Mouse (Mus musculus): Measurements from ENCODE around the gene Zkscan1. TPM values are rescaled to one million over a fixed set of nuclear protein-coding genes. Genes with fewer than 3 reads are reported as not detected.

Zkscan1 gene
- polyA plus RNA-seq, 1 experiment = 12.0 TPM

- peaks cover 5% of the 10 kb centered on the region for H3K4me1 ChIP-seq (ENCODE audit: control insufficient read depth, insufficient read depth, low read length)
- peak; percentile 20; the same call in 1 of the 2 replicates for TF ChIP-seq CTCF (IDR thresholded peaks at IDR 0.05; ENCODE audit: low read depth, low read length)
- TF ChIP-seq POLR2A (IDR thresholded peaks at IDR 0.05; ENCODE audit: borderline replicate concordance, low read depth, low read length) = no peak
- H3K27ac ChIP-seq (ENCODE audit: insufficient read depth, low read depth, low read length) = peak within 1 kb of the TSS; percentile 50
- H3K4me3 ChIP-seq (ENCODE audit: insufficient read depth, low read length) = peak within 1 kb of the TSS; percentile 88
These were observed 70.6 kb downstream of the Zkscan1 start, which contains the start of gene Zfp113 for GRCm38 (mm10) chr5:138155443-138155976. TSS of gene Zfp113 (minus strand) at chr5:138155744.

Other genes with a start within 250 kb of the Zkscan1 start
- gene Pilra, start 248.8 kb upstream of the Zkscan1 start, polyA plus RNA-seq (2012; ENCODE audit: insufficient read depth, insufficient read length, missing spikeins) = 15.5 and 16.8 TPM in 2 replicates
- 15.2 and 19.7 TPM in 2 replicates for gene Pilrb1, start 227.0 kb upstream of the Zkscan1 start, polyA plus RNA-seq (2012; ENCODE audit: insufficient read depth, insufficient read length, missing spikeins)
- 37.4 and 42.3 TPM in 2 replicates for gene Pilrb2, start 213.3 kb upstream of the Zkscan1 start, polyA plus RNA-seq (2012; ENCODE audit: insufficient read depth, insufficient read length, missing spikeins)
- gene Cyp3a13, start 163.5 kb upstream of the Zkscan1 start, polyA plus RNA-seq (2012; ENCODE audit: insufficient read depth, insufficient read length, missing spikeins) = not detected in 2 replicates
- gene Gjc3, start 122.0 kb upstream of the Zkscan1 start, polyA plus RNA-seq (2012; ENCODE audit: insufficient read depth, insufficient read length, missing spikeins) = not detected in 2 replicates
- gene Azgp1, start 103.6 kb upstream of the Zkscan1 start, polyA plus RNA-seq (2012; ENCODE audit: insufficient read depth, insufficient read length, missing spikeins) = not detected in 2 replicates
- not detected in 2 replicates for gene Smok3a, start 63.8 kb upstream of the Zkscan1 start, polyA plus RNA-seq (2012; ENCODE audit: insufficient read depth, insufficient read length, missing spikeins)
- gene Smok3b, start 63.7 kb upstream of the Zkscan1 start, polyA plus RNA-seq (2012; ENCODE audit: insufficient read depth, insufficient read length, missing spikeins) = not detected in 2 replicates
- gene Smok3c, start 31.9 kb upstream of the Zkscan1 start, polyA plus RNA-seq (2012; ENCODE audit: insufficient read depth, insufficient read length, missing spikeins) = not detected in 2 replicates
- gene Zscan21, start 31.8 kb downstream of the Zkscan1 start, polyA plus RNA-seq (2012; ENCODE audit: insufficient read depth, insufficient read length, missing spikeins) = 14.0 and 15.0 TPM in 2 replicates
- 5.8 and 6.8 TPM in 2 replicates for gene Zfp113, start 70.7 kb downstream of the Zkscan1 start, polyA plus RNA-seq (2012; ENCODE audit: insufficient read depth, insufficient read length, missing spikeins)
- 77.7 and 82.3 TPM in 2 replicates for gene Cops6, start 76.0 kb downstream of the Zkscan1 start, polyA plus RNA-seq (2012; ENCODE audit: insufficient read depth, insufficient read length, missing spikeins)
- gene Ap4m1, start 86.9 kb downstream of the Zkscan1 start, polyA plus RNA-seq (2012; ENCODE audit: insufficient read depth, insufficient read length, missing spikeins) = 34.1 and 40.5 TPM in 2 replicates
- 34.6 and 46.6 TPM in 2 replicates for gene Mcm7, start 87.3 kb downstream of the Zkscan1 start, polyA plus RNA-seq (2012; ENCODE audit: insufficient read depth, insufficient read length, missing spikeins)
- 26.5 and 33.3 TPM in 2 replicates for gene Taf6, start 102.4 kb downstream of the Zkscan1 start, polyA plus RNA-seq (2012; ENCODE audit: insufficient read depth, insufficient read length, missing spikeins)
- gene Cnpy4, start 102.4 kb downstream of the Zkscan1 start, polyA plus RNA-seq (2012; ENCODE audit: insufficient read depth, insufficient read length, missing spikeins) = 28.2 and 37.3 TPM in 2 replicates
- 5.4 and 5.8 TPM in 2 replicates for gene Mblac1, start 109.2 kb downstream of the Zkscan1 start, polyA plus RNA-seq (2012; ENCODE audit: insufficient read depth, insufficient read length, missing spikeins)
- 40.8 and 43.3 TPM in 2 replicates for gene Nxpe5, start 140.8 kb downstream of the Zkscan1 start, polyA plus RNA-seq (2012; ENCODE audit: insufficient read depth, insufficient read length, missing spikeins)
- gene Lamtor4, start 170.4 kb downstream of the Zkscan1 start, polyA plus RNA-seq (2012; ENCODE audit: insufficient read depth, insufficient read length, missing spikeins) = 96.8 and 106 TPM in 2 replicates
- gene BC037034, start 178.9 kb downstream of the Zkscan1 start, polyA plus RNA-seq (2012; ENCODE audit: insufficient read depth, insufficient read length, missing spikeins) = 83.8 and 85.1 TPM in 2 replicates
- gene Gal3st4, start 187.8 kb downstream of the Zkscan1 start, polyA plus RNA-seq (2012; ENCODE audit: insufficient read depth, insufficient read length, missing spikeins) = not detected in 2 replicates
- gene Gm43720, start 194.9 kb downstream of the Zkscan1 start, polyA plus RNA-seq (2012; ENCODE audit: insufficient read depth, insufficient read length, missing spikeins) = not detected in 2 replicates
- 2.9 and 3.3 TPM in 2 replicates for gene Gpc2, start 194.9 kb downstream of the Zkscan1 start, polyA plus RNA-seq (2012; ENCODE audit: insufficient read depth, insufficient read length, missing spikeins)
- 3.0 and 4.0 TPM in 2 replicates for gene Stag3, start 195.2 kb downstream of the Zkscan1 start, polyA plus RNA-seq (2012; ENCODE audit: insufficient read depth, insufficient read length, missing spikeins)

Data from bone marrow macrophage, adult 2 months (primary cell).